2 mouse cellular contexts compared by ENCODE assay signal in the genomic region with DNA sequence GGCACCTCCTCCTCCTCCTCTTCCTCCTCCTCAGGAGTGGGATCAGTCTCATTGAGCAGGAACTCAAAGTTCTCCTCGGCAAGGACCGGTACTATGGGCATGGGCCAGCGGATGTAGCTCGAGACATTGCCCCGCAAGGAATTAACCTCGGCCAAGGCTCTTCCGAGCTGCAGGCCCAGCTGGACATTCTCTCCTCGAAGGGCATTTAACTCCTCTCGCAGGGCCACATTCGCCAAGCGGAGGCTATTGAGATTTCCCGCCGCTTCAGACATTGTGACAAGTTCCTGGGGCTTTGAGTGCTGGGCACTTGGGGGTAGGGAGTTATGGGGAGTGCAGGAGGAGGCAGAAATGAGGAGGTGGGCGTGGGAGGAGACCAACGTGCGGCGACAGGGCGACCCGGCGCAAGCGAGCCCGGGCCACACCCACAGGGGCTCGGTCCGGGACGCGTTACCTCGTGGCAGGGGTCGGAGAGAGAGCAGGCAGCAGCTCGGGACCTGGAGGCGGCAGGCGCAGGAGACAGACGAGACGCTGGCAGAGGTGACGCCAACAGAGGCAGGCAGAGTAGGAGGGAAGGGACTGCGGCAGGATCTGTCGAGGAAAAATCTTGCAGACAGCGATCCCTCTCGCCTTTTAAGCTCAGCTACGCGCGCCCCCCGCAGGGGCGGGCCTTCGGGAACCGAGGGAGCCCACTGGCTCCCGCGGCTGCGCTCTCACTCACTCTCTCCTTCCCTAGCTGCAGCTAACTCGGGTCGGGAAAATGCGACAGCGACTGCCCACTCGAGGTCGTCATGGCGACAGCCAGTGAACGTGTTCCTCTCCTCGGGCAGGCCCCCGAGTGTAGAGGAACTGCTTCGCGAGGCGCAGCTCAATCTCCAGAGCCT.
TF ChIP-seq lines count a peak whose summit lies in the region.

A gene (minus strand): TSS at position 714 of the 881 bp plus-strand sequence.

TF ChIP-seq in C2C12, 6 proteins besides CTCF, POLR2A, EP300 and RAD21 (continued from another document):
- TF ChIP-seq MAX (IDR thresholded peaks at IDR 0.05), result no peak
- TF ChIP-seq CEBPB (IDR thresholded peaks at IDR 0.05; ENCODE audit: low read depth), result no peak
- TF ChIP-seq MYOG (IDR thresholded peaks at IDR 0.05; ENCODE audit: control insufficient read depth, extremely low read depth, insufficient read length), result no peak
- TF ChIP-seq USF1 (IDR thresholded peaks at IDR 0.05; ENCODE audit: low read depth), result no peak
- no peak for TF ChIP-seq MYOD1 (IDR thresholded peaks at IDR 0.05; ENCODE audit: control insufficient read depth, insufficient read length, low read depth)

TF ChIP-seq in myocyte, 11 proteins besides CTCF, POLR2A, EP300 and RAD21 (continued from another document):
- TF ChIP-seq MYOD1 (IDR thresholded peaks at IDR 0.05; ENCODE audit: control insufficient read depth in 1 of 3, insufficient read length in 2 of 3, low read depth in 2 of 3), result no peak
- no peak for TF ChIP-seq REST (IDR thresholded peaks at IDR 0.05; ENCODE audit: insufficient read depth, insufficient read length)
- no peak for TF ChIP-seq SRF (IDR thresholded peaks at IDR 0.05; ENCODE audit: control insufficient read depth, insufficient read length, low read depth)
- TF ChIP-seq MYOG (IDR thresholded peaks at IDR 0.05; ENCODE audit: control insufficient read depth in 1 of 3, insufficient read depth in 1 of 3, insufficient read length in 2 of 3, low read depth in 2 of 3), result no peak
